ENCODE assay signal across 20 mouse cellular contexts in the genomic region with DNA sequence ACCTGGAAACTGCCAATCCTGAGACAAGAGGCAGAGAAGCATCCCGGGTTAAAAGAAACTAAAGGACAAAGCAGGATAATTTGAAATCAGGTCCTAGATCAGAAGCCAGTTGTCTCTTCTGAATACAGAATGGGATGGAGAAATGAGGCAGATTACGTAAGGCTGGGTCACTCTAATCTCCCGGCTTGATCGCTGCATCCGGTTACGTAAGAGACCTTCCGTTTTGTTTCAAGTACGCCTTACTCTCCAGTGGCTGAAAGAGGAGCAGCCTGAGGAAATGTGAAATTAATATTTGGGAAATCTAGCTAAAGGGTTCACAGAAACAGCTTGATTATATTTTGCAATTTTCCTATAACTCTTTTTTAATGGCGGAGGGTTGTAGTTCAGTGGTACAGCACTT. TPM values are rescaled to one million over a fixed set of nuclear protein-coding genes. Genes with fewer than 3 reads are reported as not detected.
DNase-seq lines count a peak whose midpoint lies in the region; ATAC-seq lines count a peak whose summit lies in the region.
"Had no signal": no experiment of that assay in that cellular context is flagged by ENCODE, and none has a peak within 500 bp of the region (broad histone marks: within the 10 kb centered on the region; RNA-seq: fewer than 3 reads in every experiment).

No protein-coding gene starts in this region.

- no peak for DNase-seq in liver
- DNase-seq in lung, postnatal 14 days = peak; percentile 40
- DNase-seq in left cerebral cortex, adult 9 months (ENCODE audit: low spot score in 2 of 2) = no peak
- no peak for DNase-seq in kidney, postnatal 4 days
- DNase-seq: cerebellum, adult 2 months; cerebellum, postnatal 25 days; heart, adult 11 months; heart, postnatal 10 days; right cerebral cortex, postnatal 14 days had no signal

- no peaks in the 10 kb centered on the region for H3K4me1 ChIP-seq in liver, embryonic 16.5 days (ENCODE audit: control insufficient read depth, low read depth, low read length)

- 43% methylated on average over 9 of the region's 9 CpGs for WGBS in liver, embryonic 16.5 days (ENCODE audit: insufficient replicate concordance)

- H3K27ac ChIP-seq in liver, embryonic 16.5 days (ENCODE audit: low read length) = no peak overlapping the region
- H3K27ac ChIP-seq: forebrain, embryonic 13.5 days; hindbrain, postnatal 0 days; limb, embryonic 12.5 days; midbrain, embryonic 13.5 days; neural tube, embryonic 12.5 days had no signal

- no peaks in the 10 kb centered on the region for H3K27me3 ChIP-seq in liver, embryonic 16.5 days (ENCODE audit: control insufficient read depth, insufficient read depth, low read depth, low read length)
- H3K27me3 ChIP-seq: forebrain, embryonic 13.5 days; heart, embryonic 12.5 days; limb, embryonic 12.5 days had no signal

- H3K36me3 ChIP-seq in liver, embryonic 16.5 days (ENCODE audit: control insufficient read depth, insufficient read depth) = no peaks in the 10 kb centered on the region
- H3K36me3 ChIP-seq: heart, embryonic 12.5 days; limb, embryonic 12.5 days; midbrain, embryonic 13.5 days; neural tube, embryonic 12.5 days had no signal

- ATAC-seq in liver, embryonic 16.5 days (ENCODE audit: low read depth) = 0 out of 2 replicates have a peak, but pooled peaks have one; percentile 35
- peak; percentile 81 for ATAC-seq in common myeloid progenitor, adult 5-6 weeks (replicated peaks; ENCODE audit: low read depth, poor library complexity, severe bottlenecking)
- ATAC-seq in monocyte, adult 5-6 weeks (replicated peaks; ENCODE audit: insufficient number of reproducible peaks, low FRiP score, low TSS enrichment, poor library complexity, severe bottlenecking) = peak; percentile 60; the same call in 1 of the 2 replicates
- ATAC-seq: forebrain, embryonic 13.5 days; hindbrain, postnatal 0 days; intestine, embryonic 16.5 days; midbrain, embryonic 13.5 days had no signal

- no peak overlapping the region for H3K9ac ChIP-seq in liver, embryonic 16.5 days (ENCODE audit: low read depth, low read length)
- H3K9ac ChIP-seq: forebrain, embryonic 13.5 days; heart, embryonic 12.5 days; limb, embryonic 12.5 days; midbrain, embryonic 13.5 days; neural tube, embryonic 12.5 days had no signal

- H3K4me2 ChIP-seq in liver, embryonic 16.5 days (ENCODE audit: low read depth, low read length) = no peak overlapping the region
- H3K4me2 ChIP-seq: forebrain, embryonic 13.5 days; heart, embryonic 12.5 days; limb, embryonic 12.5 days; midbrain, embryonic 13.5 days; neural tube, embryonic 12.5 days had no signal

- H3K4me3 ChIP-seq in liver, embryonic 16.5 days (ENCODE audit: low read depth, low read length) = no peak overlapping the region
- H3K4me3 ChIP-seq: forebrain, embryonic 13.5 days; heart, embryonic 12.5 days; limb, embryonic 12.5 days; megakaryocyte, embryonic 14.5 days; midbrain, embryonic 13.5 days; neural tube, embryonic 12.5 days had no signal

- H3K9me3 ChIP-seq in liver, embryonic 16.5 days (replicated peaks; ENCODE audit: control insufficient read depth, low read length) = no peaks in the 10 kb centered on the region
- H3K9me3 ChIP-seq: forebrain, embryonic 13.5 days; heart, embryonic 12.5 days; midbrain, embryonic 13.5 days; neural tube, embryonic 12.5 days had no signal

RNA-seq across cellular contexts. Expression of gene Ctdspl, which starts 13.2 kb away (rescaled TPM):
- 3.2 and 3.7 TPM in 2 replicates for polyA plus RNA-seq in liver, embryonic 16.5 days (2015; fragmentation: Nextera tagmentation; extraction: Ambion mirVana)
- 6.3 and 7.8 TPM in 2 replicates for total RNA-seq in common myeloid progenitor, adult 5-6 weeks (2017)
- 0.49 TPM in 1 of 3 replicates, not detected in the others for total RNA-seq in monocyte, adult 5-6 weeks (2017)
